Mouse (Mus musculus) right cerebral cortex, adult 2 months (tissue): Measurements from ENCODE around the gene Kdm5d.
A peak's percentile ranks its signal among the peaks of the same experiment; 100 is the strongest.

ENCODE experiments used
- DNase-seq, 2 experiments: peaks; one replicate each; pipeline ENCODE4 v3.0.0; 2021 to 2022; ENCODE audit warnings: low spot score in 2 of 2

Gene Kdm5d

GRCm38 (mm10) chrY:897393-898227, at the start of gene Kdm5d:
Gene Kdm5d (plus strand): TSS chrY:897788.
- DNase-seq: peak in 1 of 2 experiments; percentile 50

- no peak for DNase-seq
Observed at GRCm38 (mm10) chrY:872404-872803, 25.2 kb upstream of the Kdm5d start.

GRCm38 (mm10) chrY:872855-873549, 24.6 kb upstream of the Kdm5d start:
- no peak for DNase-seq
